Mouse (Mus musculus) stomach, postnatal 0 days (tissue): ENCODE measurements at regions not wholly inside any gene's neighbourhood (a gene's known extent, or its start where the extent isn't known, plus 50 kb on each side); places are given as distances from the start of the nearest gene placed in this dataset.
A peak's percentile ranks its signal among the peaks of the same experiment; 100 is the strongest.
"Not testable (repeated sequence)": the region's sequence is repeated elsewhere in the genome, so short reads cannot be mapped to it uniquely, and the experiment has no call there.

Experiments used
- ATAC-seq: fragments of 200-750 bp; cut with Nextera tagmentation; 2 replicates; pipeline ENCODE4 v1.8.0; 2017; ENCODE audit not compliant: low FRiP score, low TSS enrichment
- DNase-seq: peaks from one replicate; pipeline ENCODE4 v3.0.0-alpha.2; 2016; ENCODE audit warnings: low spot score
- H3K27ac ChIP-seq: fragments of 300-500 bp; sonication (generic); replicated peaks from 2 replicates; pipeline ENCODE4 v1.5.1; 2014; ENCODE audit warnings: mild to moderate bottlenecking, control low read depth
- H3K27me3 ChIP-seq: fragments of 300-500 bp; sonication (generic); 2 replicates; pipeline ENCODE4 v1.6.1; 2014; ENCODE audit warnings: low read length; ENCODE audit not compliant: control insufficient read depth, insufficient read depth
- H3K36me3 ChIP-seq: fragments of 300-500 bp; sonication (generic); 2 replicates; pipeline ENCODE4 v1.6.1; 2014; ENCODE audit warnings: low read length, mixed read lengths; ENCODE audit not compliant: control insufficient read depth, insufficient read depth
- H3K4me1 ChIP-seq: fragments of 300-500 bp; sonication (generic); replicated peaks from 2 replicates; pipeline ENCODE4 v1.6.1; 2014; ENCODE audit warnings: antibody characterized with exemption; ENCODE audit not compliant: control insufficient read depth, insufficient read depth
- H3K4me2 ChIP-seq: fragments of 300-500 bp; sonication (generic); replicated peaks from 2 replicates; pipeline ENCODE4 v1.6.1; 2014; ENCODE audit warnings: low read depth, mild to moderate bottlenecking, control low read depth, moderate library complexity
- H3K4me3 ChIP-seq: fragments of 300-500 bp; sonication (generic); 2 replicates; pipeline ENCODE4 v1.5.1; 2014; ENCODE audit warnings: low read depth, low read length, control low read depth
- H3K9ac ChIP-seq: fragments of 300-500 bp; sonication (generic); 2 replicates; pipeline ENCODE4 v1.6.1; 2014; ENCODE audit warnings: mild to moderate bottlenecking, low read length, control low read depth, mixed read lengths
- H3K9me3 ChIP-seq: fragments of 300-500 bp; sonication (generic); 2 replicates; pipeline ENCODE4 v1.6.1; 2016; ENCODE audit warnings: low read length; ENCODE audit not compliant: control insufficient read depth
- CTCF ChIP-seq: IDR thresholded peaks from 2 replicates; pipeline ENCODE4 v1.5.1; 2016; ENCODE audit warnings: antibody characterized with exemption, low read depth, mild to moderate bottlenecking, moderate library complexity
- EP300 ChIP-seq: optimal IDR thresholded peaks from 2 replicates; pipeline ENCODE3; 2016; ENCODE audit warnings: antibody characterized with exemption
- WGBS: fragments of 180-500 bp; shearing (Covaris S2); extraction: QIAGEN DNeasy Blood & Tissue Kit; methylation state at CpG from one replicate; pipeline ENCODE4 v1.1.7; 2014; 5-methylcytosine and 5-hydroxymethylcytosine counted together

- Histone ChIP-seq H3K27me3 (no peaks in the 10 kb centered on the region), H3K4me3 (no peak overlapping the region), H3K9ac (no peak overlapping the region), H3K4me2 (no peak overlapping the region), H3K27ac (no peak overlapping the region), H3K36me3 (no peaks in the 10 kb centered on the region), H3K9me3 (no peaks in the 10 kb centered on the region), H3K4me1 (no peaks in the 10 kb centered on the region)
- 44% methylated on average over 1 of the region's 1 CpGs for WGBS
- ATAC-seq (no peak), DNase-seq (no peak)
- TF ChIP-seq CTCF (peak; percentile 24; the same call in 1 of the 2 replicates), EP300 (no peak)
Measured at GRCm38 (mm10) chr14:53830717-53831116, 423.2 kb downstream of the Dad1 start.

GRCm38 (mm10) chr14:53826782-53827181 is 427.1 kb downstream of the Dad1 start:
- Histone ChIP-seq H3K4me1 (no peaks in the 10 kb centered on the region), H3K36me3 (no peaks in the 10 kb centered on the region), H3K9me3 (no peaks in the 10 kb centered on the region), H3K4me2 (no peak overlapping the region), H3K27ac (no peak overlapping the region), H3K9ac (no peak overlapping the region), H3K27me3 (no peaks in the 10 kb centered on the region), H3K4me3 (no peak overlapping the region)
- 79% methylated on average over 4 of the region's 4 CpGs for WGBS
- DNase-seq (no peak), ATAC-seq (no peak)
- no peak for TF ChIP-seq EP300

GRCm38 (mm10) chr14:53806231-53806630 is 447.7 kb downstream of the Dad1 start:
- ATAC-seq (no peak), DNase-seq (peak; percentile 69)
- Histone ChIP-seq H3K9me3 (no peaks in the 10 kb centered on the region), H3K4me3 (no peak overlapping the region), H3K27ac (no peak overlapping the region), H3K4me2 (no peak overlapping the region), H3K4me1 (no peaks in the 10 kb centered on the region), H3K36me3 (no peaks in the 10 kb centered on the region), H3K27me3 (no peaks in the 10 kb centered on the region), H3K9ac (no peak overlapping the region)
- 7% methylated on average over 3 of the region's 3 CpGs for WGBS
- peak; percentile 83 for TF ChIP-seq CTCF
- TF ChIP-seq EP300 = no peak

- H3K9me3 ChIP-seq = no peaks in the 10 kb centered on the region
- no peaks in the 10 kb centered on the region for H3K4me1 ChIP-seq
- no peaks in the 10 kb centered on the region for H3K36me3 ChIP-seq
- no peak overlapping the region for H3K27ac ChIP-seq
- H3K4me3 ChIP-seq = no peak overlapping the region
- TF ChIP-seq EP300 (no peak), CTCF (peak; percentile 91)
- H3K27me3 ChIP-seq = no peaks in the 10 kb centered on the region
- no peak overlapping the region for H3K9ac ChIP-seq
- H3K4me2 ChIP-seq = no peak overlapping the region
- peak; percentile 48 for DNase-seq
- no peak; the same call in 1 of the 2 replicates for ATAC-seq
- 25% methylated on average over 17 of the region's 17 CpGs for WGBS
Measured at GRCm38 (mm10) chr14:53803698-53804620, 449.9 kb downstream of the Dad1 start.

- Histone ChIP-seq H3K36me3 (no peaks in the 10 kb centered on the region), H3K4me3 (no peak overlapping the region), H3K27ac (no peak overlapping the region), H3K4me2 (no peak overlapping the region), H3K9me3 (no peaks in the 10 kb centered on the region), H3K4me1 (no peaks in the 10 kb centered on the region), H3K9ac (no peak overlapping the region), H3K27me3 (no peaks in the 10 kb centered on the region)
- ATAC-seq = no peak
- TF ChIP-seq CTCF = no peak
- TF ChIP-seq EP300 = no peak
- WGBS = 85% methylated on average over 3 of the region's 3 CpGs
- no peak for DNase-seq
Measured at GRCm38 (mm10) chr14:53802547-53802946, 451.4 kb downstream of the Dad1 start.

- WGBS = 75% methylated on average over 11 of the region's 11 CpGs
- no peak for TF ChIP-seq CTCF
- no peak for TF ChIP-seq EP300
- no peaks in the 10 kb centered on the region for H3K27me3 ChIP-seq
- H3K36me3 ChIP-seq = no peaks in the 10 kb centered on the region
- H3K9ac ChIP-seq = no peak overlapping the region
- no peak for ATAC-seq
- no peak overlapping the region for H3K4me2 ChIP-seq
- H3K9me3 ChIP-seq = no peaks in the 10 kb centered on the region
- DNase-seq = no peak
- H3K4me1 ChIP-seq = no peaks in the 10 kb centered on the region
- no peak overlapping the region for H3K27ac ChIP-seq
- no peak overlapping the region for H3K4me3 ChIP-seq
Measured at GRCm38 (mm10) chr14:53800508-53801136, 453.3 kb downstream of the Dad1 start.

- H3K4me3 ChIP-seq, H3K4me2 ChIP-seq, H3K4me1 ChIP-seq, H3K9ac ChIP-seq, H3K27me3 ChIP-seq, H3K9me3 ChIP-seq, ATAC-seq, H3K36me3 ChIP-seq, H3K27ac ChIP-seq: not testable (repeated sequence)
- 59% methylated on average over 1 of the region's 1 CpGs for WGBS
- peak; percentile 20 for DNase-seq
Measured at GRCm38 (mm10) chr14:53795160-53795559, 458.7 kb downstream of the Dad1 start.
